Mouse (Mus musculus) forebrain, embryonic 16.5 days (tissue): ENCODE results near the gene Atrnl1. TPM values are rescaled to one million over a fixed set of nuclear protein-coding genes. Genes with fewer than 3 reads are reported as not detected.
"Not testable (repeated sequence)": the region's sequence is repeated elsewhere in the genome, so short reads cannot be mapped to it uniquely, and the experiment has no call there.

Source experiments
- ATAC-seq: fragments of 200-750 bp; cut with Nextera tagmentation; 2 replicates; pipeline ENCODE4 v1.8.0; 2017; ENCODE audit warnings: mild to moderate bottlenecking, moderate library complexity
- H3K27ac ChIP-seq: fragments of 300-500 bp; sonication (generic); 2 replicates; pipeline ENCODE4 v1.5.1; 2014; ENCODE audit warnings: low read length, control low read depth
- H3K27me3 ChIP-seq: fragments of 300-500 bp; sonication (generic); replicated peaks from 2 replicates; pipeline ENCODE4 v1.6.1; 2014; ENCODE audit warnings: low read length; ENCODE audit not compliant: control insufficient read depth, insufficient read depth
- H3K36me3 ChIP-seq: fragments of 300-500 bp; sonication (generic); 2 replicates; pipeline ENCODE4 v1.6.1; 2014; ENCODE audit not compliant: control insufficient read depth, insufficient read depth
- H3K4me1 ChIP-seq: fragments of 300-500 bp; sonication (generic); replicated peaks from 2 replicates; pipeline ENCODE4 v1.6.1; 2014; ENCODE audit warnings: low read length; ENCODE audit not compliant: control insufficient read depth, insufficient read depth
- H3K4me2 ChIP-seq: fragments of 300-500 bp; sonication (generic); 2 replicates; pipeline ENCODE4 v1.6.1; 2014; ENCODE audit warnings: mild to moderate bottlenecking, low read length, control low read depth
- H3K4me3 ChIP-seq: fragments of 300-500 bp; sonication (generic); replicated peaks from 2 replicates; pipeline ENCODE4 v1.5.1; 2014; ENCODE audit warnings: mild to moderate bottlenecking, low read length, control low read depth
- H3K9ac ChIP-seq: fragments of 300-500 bp; sonication (generic); replicated peaks from 2 replicates; pipeline ENCODE4 v1.6.1; 2014; ENCODE audit warnings: low read depth, low read length, control low read depth
- H3K9me3 ChIP-seq: fragments of 300-500 bp; sonication (generic); 2 replicates; pipeline ENCODE4 v1.6.1; 2016; ENCODE audit warnings: low read length; ENCODE audit not compliant: control insufficient read depth
- WGBS: fragments of 180-500 bp; shearing (Covaris S2); extraction: QIAGEN DNeasy Blood & Tissue Kit; methylation state at CpG from one replicate; pipeline ENCODE4 v1.1.7; 2014; 5-methylcytosine and 5-hydroxymethylcytosine counted together
- polyA plus RNA-seq: library from polyadenylated mRNA; unstranded; fragments of >200 nt; fragmentation: Nextera tagmentation; extraction: Ambion mirVana; gene quantifications from 2 replicates; pipeline ENCODE4 v1.2.1, GENCODE M21; 2015

Atrnl1 gene
- polyA plus RNA-seq, 1 experiment from 2014 or later: 8.3 TPM

- not testable (repeated sequence) for H3K27ac ChIP-seq, H3K4me2 ChIP-seq, ATAC-seq, H3K4me3 ChIP-seq, H3K36me3 ChIP-seq, H3K4me1 ChIP-seq, H3K9ac ChIP-seq, H3K27me3 ChIP-seq, H3K9me3 ChIP-seq
- WGBS: 95% methylated on average over 8 of the region's 9 CpGs
These were observed 439.6 kb downstream of the Atrnl1 start for GRCm38 (mm10) chr19:58050410-58050809.

DNA sequence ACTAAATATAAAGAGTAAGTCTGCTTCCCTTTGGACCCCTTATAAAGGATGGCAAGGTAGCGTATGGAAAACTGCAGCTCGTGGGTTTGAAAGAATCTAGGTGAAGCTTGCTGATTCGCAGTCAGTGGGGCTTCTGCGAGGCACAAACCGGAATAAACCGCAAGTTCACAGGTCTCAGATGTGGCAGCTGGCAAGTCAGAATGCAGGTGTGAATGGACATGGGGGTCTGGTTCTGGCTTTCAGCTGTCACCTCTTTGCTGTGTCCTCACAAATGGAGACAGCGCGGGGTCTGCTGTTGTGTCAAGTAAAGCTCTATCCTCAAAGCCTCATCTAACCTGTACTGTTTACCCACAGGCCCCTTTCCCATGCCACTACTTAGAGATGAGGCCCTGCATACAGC lies 440.2 kb downstream of the Atrnl1 start:
- Histone ChIP-seq H3K27me3 (no peaks in the 10 kb centered on the region), H3K4me3 (no peak overlapping the region), H3K4me1 (no peaks in the 10 kb centered on the region), H3K36me3 (no peaks in the 10 kb centered on the region; the same call in 1 of the 2 replicates), H3K9me3 (no peaks in the 10 kb centered on the region), H3K27ac (no peak overlapping the region), H3K4me2 (no peak overlapping the region), H3K9ac (no peak overlapping the region)
- 92% methylated on average over 8 of the region's 8 CpGs for WGBS
- no peak for ATAC-seq

DNA sequence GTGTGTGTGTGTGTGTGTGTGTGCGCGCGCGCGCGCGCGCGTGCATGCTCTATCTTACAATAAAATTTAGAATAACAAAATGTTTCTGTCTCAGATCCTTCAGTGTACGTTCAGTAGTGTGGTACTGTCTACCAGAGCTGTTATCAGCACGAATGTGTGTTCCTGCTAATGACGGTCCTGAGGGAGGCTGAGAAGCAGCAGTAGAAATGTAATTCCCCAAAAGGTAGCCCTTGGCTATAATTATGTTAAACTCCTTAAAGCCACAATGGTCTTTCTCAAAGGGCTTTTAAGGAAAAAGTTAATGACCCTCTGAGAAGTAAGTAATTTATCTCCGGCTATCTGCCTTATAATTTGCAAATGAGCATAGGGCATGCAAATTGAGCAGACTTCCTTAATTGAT lies 441.1 kb downstream of the Atrnl1 start:
- H3K9me3 ChIP-seq: no peaks in the 10 kb centered on the region
- ATAC-seq: no peak
- WGBS: 76% methylated on average over 13 of the region's 13 CpGs
- no peaks in the 10 kb centered on the region for H3K4me1 ChIP-seq
- H3K36me3 ChIP-seq: no peaks in the 10 kb centered on the region; the same call in 1 of the 2 replicates
- no peak overlapping the region for H3K27ac ChIP-seq
- no peak overlapping the region for H3K4me2 ChIP-seq
- no peak overlapping the region for H3K4me3 ChIP-seq
- H3K27me3 ChIP-seq: no peaks in the 10 kb centered on the region
- H3K9ac ChIP-seq: no peak overlapping the region

DNA sequence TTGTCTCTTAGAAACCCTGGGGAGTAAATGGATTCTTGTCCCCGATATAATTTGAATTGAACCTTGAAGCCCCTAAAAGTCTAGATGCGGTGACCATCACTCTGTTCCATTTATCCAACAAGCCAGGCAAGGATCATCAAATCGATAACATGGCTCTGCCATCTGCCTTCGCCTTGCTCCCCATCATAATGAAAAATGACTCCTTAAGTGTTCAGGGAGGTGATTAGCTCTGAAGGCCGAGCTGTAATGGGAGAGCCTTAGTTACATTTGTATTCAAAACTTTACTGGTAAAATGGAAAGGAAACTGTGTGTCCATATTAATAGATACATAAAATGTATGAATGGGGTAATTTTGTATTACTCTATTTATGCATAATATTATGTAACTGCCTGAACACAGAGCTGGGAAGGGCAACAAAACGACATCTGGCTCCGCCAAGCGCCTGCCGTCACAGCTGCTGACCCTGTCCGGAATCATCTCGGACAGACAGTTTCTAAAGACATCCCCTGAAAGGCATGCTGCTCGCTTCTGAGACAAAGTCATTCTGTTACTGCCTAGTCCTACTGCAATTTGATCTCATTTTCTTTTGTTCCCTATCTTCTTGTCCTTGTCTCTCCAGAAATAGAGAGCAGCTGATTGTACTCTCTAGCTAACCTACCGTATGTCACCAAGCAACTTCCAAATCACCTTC lies 441.8 kb downstream of the Atrnl1 start:
- no peaks in the 10 kb centered on the region for H3K27me3 ChIP-seq
- no peak overlapping the region for H3K4me2 ChIP-seq
- whole genome bisulfite sequencing: 64% methylated on average over 13 of the region's 13 CpGs
- H3K9me3 ChIP-seq: no peaks in the 10 kb centered on the region
- ATAC-seq: no peak
- no peak overlapping the region for H3K9ac ChIP-seq
- H3K36me3 ChIP-seq: no peaks in the 10 kb centered on the region; the same call in 1 of the 2 replicates
- H3K27ac ChIP-seq: no peak overlapping the region
- H3K4me1 ChIP-seq: no peaks in the 10 kb centered on the region
- no peak overlapping the region for H3K4me3 ChIP-seq

GRCm38 (mm10) chr19:58059719-58060118 lies 448.9 kb downstream of the Atrnl1 start:
- ATAC-seq: no peak; the same call in 1 of the 2 replicates
- Histone ChIP-seq H3K36me3 (no peaks in the 10 kb centered on the region), H3K27me3 (no peaks in the 10 kb centered on the region; the same call in 1 of the 2 replicates), H3K9ac (no peak overlapping the region), H3K4me1 (peaks cover 36% of the 10 kb centered on the region), H3K4me2 (no peak overlapping the region), H3K27ac (no peak overlapping the region), H3K9me3 (no peaks in the 10 kb centered on the region), H3K4me3 (no peak overlapping the region)
- 11% methylated on average over 9 of the region's 9 CpGs for WGBS

DNA sequence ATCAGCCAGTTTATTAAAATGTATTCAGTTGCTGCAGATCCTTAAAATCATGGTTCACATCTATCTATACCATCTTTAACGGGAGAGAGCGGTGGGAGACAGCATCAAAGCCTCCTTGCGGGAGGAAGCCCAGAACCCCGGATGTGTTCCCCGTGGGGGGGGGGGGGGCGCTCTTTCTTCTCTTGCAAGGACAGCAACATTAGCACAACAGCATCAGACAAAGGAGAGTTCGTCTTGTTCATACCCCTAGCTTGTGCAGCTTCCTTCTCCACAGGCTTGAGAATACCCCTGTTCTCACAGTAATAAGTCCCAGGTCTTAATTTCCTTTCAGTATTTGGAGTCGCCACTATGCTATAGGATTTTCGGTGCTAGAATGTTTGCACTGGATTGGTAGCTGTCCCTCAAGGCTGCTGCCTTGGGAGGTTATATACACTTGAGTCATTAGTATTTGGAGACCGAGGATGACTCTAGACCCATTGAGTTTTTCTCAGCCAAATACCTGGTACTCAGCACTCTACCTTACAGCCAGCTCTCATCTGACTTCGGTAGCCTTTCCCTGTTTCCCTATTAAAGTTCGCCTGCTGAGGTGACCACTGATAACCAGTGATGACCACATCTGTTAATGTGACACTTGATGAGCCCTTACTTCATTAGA lies 449.5 kb downstream of the Atrnl1 start:
- Histone ChIP-seq H3K27me3 (no peaks in the 10 kb centered on the region; the same call in 1 of the 2 replicates), H3K4me3 (no peak overlapping the region), H3K4me2 (peak overlapping the region; percentile 42), H3K36me3 (no peaks in the 10 kb centered on the region), H3K27ac (no peak overlapping the region), H3K4me1 (peaks cover 37% of the 10 kb centered on the region), H3K9ac (0 out of 2 replicates have a peak overlapping the region, but pooled peaks have one; percentile 6), H3K9me3 (no peaks in the 10 kb centered on the region)
- ATAC-seq: peak; percentile 39; the same call in 1 of the 2 replicates
- 18% methylated on average over 12 of the region's 12 CpGs for WGBS

GRCm38 (mm10) chr19:58060854-58061358 lies 450.1 kb downstream of the Atrnl1 start:
- H3K36me3 ChIP-seq: no peaks in the 10 kb centered on the region
- WGBS: 8% methylated on average over 15 of the region's 15 CpGs
- peaks cover 37% of the 10 kb centered on the region for H3K4me1 ChIP-seq
- H3K4me2 ChIP-seq: peak overlapping the region; percentile 42
- no peak overlapping the region; the same call in 1 of the 2 replicates for H3K4me3 ChIP-seq
- H3K27me3 ChIP-seq: no peaks in the 10 kb centered on the region; the same call in 1 of the 2 replicates
- no peaks in the 10 kb centered on the region for H3K9me3 ChIP-seq
- no peak overlapping the region for H3K27ac ChIP-seq
- 0 out of 2 replicates have a peak overlapping the region, but pooled peaks have one; percentile 6 for H3K9ac ChIP-seq
- peak; percentile 66; the same call in 1 of the 2 replicates for ATAC-seq

DNA sequence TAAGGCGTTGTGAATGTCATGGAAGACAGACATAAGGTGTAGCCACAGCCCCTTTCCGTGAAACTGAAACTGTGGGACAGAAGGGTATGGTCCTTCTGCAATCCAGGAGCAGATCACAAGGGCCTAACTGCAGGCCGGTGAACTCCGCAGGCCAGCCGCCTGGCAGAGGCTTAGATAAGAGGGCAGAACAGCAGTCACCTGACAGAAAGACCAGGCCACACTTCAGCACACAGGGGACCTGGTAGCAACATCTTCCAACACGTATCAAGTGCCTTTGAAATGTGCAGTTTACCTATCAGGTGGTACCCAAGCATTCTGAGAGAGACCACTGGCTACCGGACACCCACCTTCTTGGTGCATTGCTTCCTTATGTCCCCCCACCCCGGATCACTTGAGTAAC lies 451.1 kb downstream of the Atrnl1 start:
- no peak for ATAC-seq
- no peaks in the 10 kb centered on the region; the same call in 1 of the 2 replicates for H3K27me3 ChIP-seq
- no peak overlapping the region for H3K4me3 ChIP-seq
- H3K9me3 ChIP-seq: no peaks in the 10 kb centered on the region
- no peaks in the 10 kb centered on the region for H3K36me3 ChIP-seq
- no peak overlapping the region for H3K9ac ChIP-seq
- no peak overlapping the region for H3K4me2 ChIP-seq
- H3K4me1 ChIP-seq: peaks cover 37% of the 10 kb centered on the region
- WGBS: 89% methylated on average over 8 of the region's 8 CpGs
- no peak overlapping the region for H3K27ac ChIP-seq

DNA sequence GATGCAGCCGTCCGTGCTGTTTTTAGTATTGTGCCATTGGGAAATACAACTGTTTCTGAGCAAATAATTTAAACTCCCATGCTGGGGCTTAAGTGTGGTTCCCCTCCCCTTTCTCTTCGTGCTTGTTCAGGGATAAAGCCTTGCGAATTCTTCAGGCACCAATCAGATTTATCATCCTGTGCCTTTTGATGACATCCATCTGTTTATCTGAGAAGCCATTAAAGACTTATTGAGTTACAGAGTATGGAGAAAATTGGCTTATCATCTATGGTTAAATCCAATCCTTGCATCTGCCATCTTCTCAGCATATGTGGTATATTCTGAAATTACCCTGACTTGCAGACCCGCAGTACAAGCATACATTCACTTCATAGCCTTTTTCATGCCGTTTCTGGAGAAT lies 452.7 kb downstream of the Atrnl1 start:
- no peak for ATAC-seq
- 18% methylated on average over 6 of the region's 6 CpGs for WGBS
- Histone ChIP-seq H3K9ac (no peak overlapping the region), H3K27ac (no peak overlapping the region), H3K9me3 (no peaks in the 10 kb centered on the region), H3K36me3 (no peaks in the 10 kb centered on the region), H3K4me2 (no peak overlapping the region), H3K27me3 (no peaks in the 10 kb centered on the region; the same call in 1 of the 2 replicates), H3K4me3 (no peak overlapping the region), H3K4me1 (peaks cover 37% of the 10 kb centered on the region)
